Mouse (Mus musculus): ENCODE data around the gene Kcnj3. TPM values are rescaled to one million over a fixed set of nuclear protein-coding genes. Genes with fewer than 3 reads are reported as not detected.

Gene Kcnj3
- polyA plus RNA-seq, 1 experiment, result not detected

DNA sequence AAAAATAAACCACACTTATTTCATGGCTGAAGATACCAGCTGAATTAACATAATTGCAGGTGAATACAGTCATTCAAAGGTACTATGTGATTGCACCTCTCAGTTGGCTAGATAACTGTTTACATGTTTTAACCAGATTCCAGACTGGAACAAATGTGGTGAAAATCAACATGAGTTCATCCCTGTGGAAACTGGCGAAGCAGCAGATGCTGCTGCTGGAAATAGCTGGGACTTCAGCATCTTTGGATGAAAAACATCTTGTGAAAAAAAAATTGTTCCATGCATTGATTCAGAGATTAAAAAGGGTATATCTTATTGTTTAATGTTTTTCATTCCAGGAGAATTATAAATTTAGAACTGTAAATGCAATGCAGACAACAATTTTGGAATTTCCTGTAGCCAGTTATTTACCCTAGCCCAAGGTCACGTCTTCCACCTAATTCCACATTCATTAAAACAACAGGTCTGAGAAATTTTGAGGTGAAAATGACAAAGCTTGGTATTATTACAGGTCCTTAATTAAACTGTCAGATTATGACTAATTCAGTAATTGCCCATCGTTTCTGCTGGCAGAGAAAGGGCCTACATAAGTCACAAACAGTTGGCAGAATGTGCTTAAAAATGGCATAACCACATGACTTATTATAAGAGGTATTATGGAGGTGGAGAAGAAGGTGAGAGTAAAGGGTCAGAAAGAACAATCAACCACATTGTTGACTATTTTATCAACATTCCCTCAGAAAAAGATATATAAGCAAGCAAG, 155.6 kb downstream of the Kcnj3 start:
- H3K4me1 ChIP-seq (ENCODE audit: control insufficient read depth, insufficient read depth, insufficient read length, low read length), result no peaks in the 10 kb centered on the region
- H3K4me3 ChIP-seq (ENCODE audit: insufficient read depth, low read depth, low read length), result no peak overlapping the region
- no peak overlapping the region for H3K27ac ChIP-seq (replicated peaks; ENCODE audit: low read depth, low read length)

All from brown adipose tissue, adult 24 weeks (tissue).